ENCODE assay signal across 14 mouse cellular contexts in the genomic region with DNA sequence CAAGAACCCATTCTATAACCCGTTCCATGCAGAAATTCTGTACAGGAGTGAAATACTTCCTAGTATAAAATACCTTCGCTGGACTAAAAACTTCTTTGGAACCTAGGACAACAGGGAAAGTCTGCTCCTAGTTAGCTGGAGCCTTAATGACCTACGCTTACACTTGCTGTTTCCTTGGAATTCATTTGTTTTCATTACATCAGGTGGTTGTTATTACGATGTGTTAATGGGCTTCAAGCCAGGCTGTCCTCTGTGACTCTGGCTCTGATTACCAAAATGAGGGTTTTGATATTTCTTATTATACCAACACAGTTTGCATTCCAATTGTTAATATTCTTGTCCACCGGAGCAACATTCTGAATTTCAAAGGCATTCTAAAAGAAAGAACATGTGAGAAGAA.
"Had no signal": no experiment of that assay in that cellular context is flagged by ENCODE, and none has a peak within 500 bp of the region (broad histone marks: within the 10 kb centered on the region; RNA-seq: fewer than 3 reads in every experiment).

No protein-coding gene starts in this region.

- H3K4me2 ChIP-seq: kidney, embryonic 15.5 days; liver, embryonic 11.5 days; liver, embryonic 15.5 days; neural tube, embryonic 13.5 days; stomach, embryonic 15.5 days had no signal

- H3K27me3 ChIP-seq: kidney, embryonic 15.5 days; liver, embryonic 15.5 days; neural tube, embryonic 13.5 days; stomach, embryonic 15.5 days had no signal

- DNase-seq: kidney, postnatal 25 days; lung, adult 2 months; lung, postnatal 36 days; midbrain, embryonic 14.5 days; right cerebral cortex, postnatal 14 days; thymus, postnatal 36 days had no signal

- H3K4me1 ChIP-seq: kidney, embryonic 15.5 days; liver, embryonic 15.5 days; neural tube, embryonic 13.5 days; stomach, embryonic 15.5 days had no signal

- H3K27ac ChIP-seq: kidney, embryonic 15.5 days; left cerebral cortex, adult 2 months; liver, embryonic 15.5 days; midbrain, embryonic 10.5 days; neural tube, embryonic 13.5 days; stomach, embryonic 15.5 days had no signal

- H3K9me3 ChIP-seq: kidney, embryonic 15.5 days; liver, embryonic 15.5 days; midbrain, embryonic 10.5 days; neural tube, embryonic 13.5 days; stomach, embryonic 15.5 days had no signal

- H3K36me3 ChIP-seq: kidney, embryonic 15.5 days; liver, embryonic 15.5 days; midbrain, embryonic 10.5 days; neural tube, embryonic 13.5 days; stomach, embryonic 15.5 days had no signal

- H3K9ac ChIP-seq: kidney, embryonic 15.5 days; liver, embryonic 15.5 days; neural tube, embryonic 13.5 days; stomach, embryonic 15.5 days had no signal

- ATAC-seq: lung, postnatal 0 days had no signal

- H3K4me3 ChIP-seq: kidney, embryonic 15.5 days; left cerebral cortex, adult 2 months; liver, embryonic 15.5 days; midbrain, embryonic 10.5 days; neural tube, embryonic 13.5 days; stomach, embryonic 15.5 days had no signal
